Mouse (Mus musculus): ENCODE measurements around the gene Cbs. TPM values are rescaled to one million over a fixed set of nuclear protein-coding genes. Genes with fewer than 3 reads are reported as not detected.

Cbs gene
- polyA plus RNA-seq, 1 experiment = 35.0 TPM

DNA sequence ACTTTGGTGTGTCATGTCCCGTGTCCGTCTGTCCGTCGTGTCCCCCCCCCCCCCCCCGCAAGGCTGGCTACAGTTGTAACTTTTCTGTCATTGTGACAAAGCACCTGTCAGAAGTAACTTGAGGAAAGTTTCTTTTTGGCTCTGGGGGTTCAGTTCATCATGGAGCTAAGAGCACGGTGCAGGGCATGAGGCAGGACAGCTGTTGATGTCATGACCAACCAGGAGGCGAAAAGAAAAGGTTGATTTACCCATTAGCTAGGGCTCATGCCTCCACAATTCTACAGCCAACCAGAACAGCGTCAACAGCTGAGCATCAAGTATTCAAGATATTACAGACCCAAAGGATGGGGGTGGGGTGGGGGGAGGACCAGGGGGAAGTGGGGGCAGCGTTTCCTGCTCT is 31.3 kb upstream of the Cbs start:
- TF ChIP-seq POLR2A (IDR thresholded peaks at IDR 0.05; ENCODE audit: extremely low read depth, insufficient read depth, low read length) (no peak), CTCF (IDR thresholded peaks at IDR 0.05; ENCODE audit: extremely low read depth, insufficient read depth, low read length) (no peak)
- H3K4me1 ChIP-seq (ENCODE audit: control insufficient read depth, insufficient read depth, low read length) = no peaks in the 10 kb centered on the region
- H3K27ac ChIP-seq (ENCODE audit: insufficient read depth, low read length) = no peak overlapping the region
- H3K4me3 ChIP-seq (ENCODE audit: insufficient read depth, low read length) = no peak overlapping the region

DNA sequence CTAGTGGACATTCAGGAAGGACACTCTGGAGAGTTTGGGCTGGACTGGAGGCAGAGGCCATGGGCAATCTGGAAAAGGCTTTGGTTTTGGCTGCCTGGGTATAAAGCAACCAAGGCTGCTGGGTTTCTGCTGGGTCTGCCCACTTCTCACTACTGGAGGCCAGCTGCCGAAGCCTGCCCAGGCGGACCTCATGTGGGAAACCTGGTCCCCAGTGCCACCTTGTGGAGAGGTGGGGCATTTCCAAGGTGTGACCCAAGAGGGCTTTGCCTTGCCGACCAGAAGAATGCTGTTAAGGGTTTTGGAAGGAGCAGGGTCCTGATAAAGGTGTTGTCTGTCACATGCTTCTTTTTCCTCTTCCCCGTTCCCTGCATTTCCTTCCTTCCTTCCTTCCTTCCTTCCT is 27.7 kb upstream of the Cbs start:
- no peak overlapping the region for H3K4me3 ChIP-seq (ENCODE audit: insufficient read depth, low read length)
- no peaks in the 10 kb centered on the region; the same call in 1 of the 2 replicates for H3K4me1 ChIP-seq (ENCODE audit: control insufficient read depth, insufficient read depth, low read length)
- H3K27ac ChIP-seq (ENCODE audit: insufficient read depth, low read length) = no peak overlapping the region
- TF ChIP-seq CTCF (IDR thresholded peaks at IDR 0.05; ENCODE audit: extremely low read depth, insufficient read depth, low read length) = peak; percentile 83
- TF ChIP-seq POLR2A (IDR thresholded peaks at IDR 0.05; ENCODE audit: extremely low read depth, insufficient read depth, low read length) = no peak

DNA sequence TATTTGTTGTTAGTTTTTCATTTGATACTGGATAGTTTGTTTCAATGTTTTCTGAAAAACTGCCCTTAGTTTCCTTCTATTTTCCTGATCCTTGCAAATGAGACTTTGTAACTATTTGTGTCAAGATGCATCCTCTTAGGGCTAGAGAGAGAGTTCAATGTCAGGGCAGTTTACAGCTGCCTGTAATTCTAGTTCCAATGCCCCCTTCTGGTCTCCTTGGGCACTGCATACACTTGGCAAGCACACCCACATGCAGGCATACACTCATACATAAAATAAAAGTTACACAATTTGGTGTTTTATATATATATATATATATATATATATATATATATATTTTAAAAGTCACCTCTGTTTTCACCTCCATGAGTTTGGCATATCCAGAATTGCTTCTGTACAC is 25.8 kb upstream of the Cbs start:
- TF ChIP-seq CTCF (IDR thresholded peaks at IDR 0.05; ENCODE audit: extremely low read depth, insufficient read depth, low read length) = no peak
- TF ChIP-seq POLR2A (IDR thresholded peaks at IDR 0.05; ENCODE audit: extremely low read depth, insufficient read depth, low read length) = no peak
- Histone ChIP-seq H3K27ac (ENCODE audit: insufficient read depth, low read length) (no peak overlapping the region), H3K4me1 (ENCODE audit: control insufficient read depth, insufficient read depth, low read length) (no peaks in the 10 kb centered on the region; the same call in 1 of the 2 replicates), H3K4me3 (ENCODE audit: insufficient read depth, low read length) (no peak overlapping the region)

DNA sequence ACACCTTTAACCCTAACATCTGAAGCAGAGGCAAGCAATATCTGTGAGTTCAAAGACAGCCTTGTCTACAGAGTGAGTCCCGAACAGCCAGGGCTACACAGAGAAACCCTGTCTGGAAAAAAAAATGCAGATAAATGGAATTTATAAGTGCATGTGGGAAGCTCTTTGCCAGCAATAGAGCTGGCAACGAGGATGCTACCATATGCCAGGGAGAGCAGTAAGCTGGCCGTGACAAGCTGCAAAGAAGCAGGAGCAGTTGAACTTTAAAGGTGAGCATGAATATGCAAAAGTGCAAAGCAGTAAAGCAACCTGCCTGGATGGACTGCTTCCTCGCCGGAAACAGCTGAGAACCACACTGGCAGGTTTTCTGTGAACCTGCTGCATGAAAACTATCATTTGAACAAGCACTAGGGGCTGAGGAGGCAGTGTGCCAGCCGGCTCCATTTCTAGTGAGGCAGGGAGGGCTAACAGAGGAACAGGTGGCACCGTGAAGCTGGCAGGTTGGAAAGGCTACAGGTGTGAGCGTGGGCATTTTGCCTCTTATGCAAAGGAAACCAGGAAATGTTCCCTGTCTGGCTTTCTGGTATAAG is 23.7 kb upstream of the Cbs start:
- Histone ChIP-seq H3K4me3 (ENCODE audit: insufficient read depth, low read length) (no peak overlapping the region), H3K4me1 (ENCODE audit: control insufficient read depth, insufficient read depth, low read length) (peaks cover 4% of the 10 kb centered on the region; the same call in 1 of the 2 replicates), H3K27ac (ENCODE audit: insufficient read depth, low read length) (no peak overlapping the region)
- no peak for TF ChIP-seq POLR2A (IDR thresholded peaks at IDR 0.05; ENCODE audit: extremely low read depth, insufficient read depth, low read length)
- no peak for TF ChIP-seq CTCF (IDR thresholded peaks at IDR 0.05; ENCODE audit: extremely low read depth, insufficient read depth, low read length)

DNA sequence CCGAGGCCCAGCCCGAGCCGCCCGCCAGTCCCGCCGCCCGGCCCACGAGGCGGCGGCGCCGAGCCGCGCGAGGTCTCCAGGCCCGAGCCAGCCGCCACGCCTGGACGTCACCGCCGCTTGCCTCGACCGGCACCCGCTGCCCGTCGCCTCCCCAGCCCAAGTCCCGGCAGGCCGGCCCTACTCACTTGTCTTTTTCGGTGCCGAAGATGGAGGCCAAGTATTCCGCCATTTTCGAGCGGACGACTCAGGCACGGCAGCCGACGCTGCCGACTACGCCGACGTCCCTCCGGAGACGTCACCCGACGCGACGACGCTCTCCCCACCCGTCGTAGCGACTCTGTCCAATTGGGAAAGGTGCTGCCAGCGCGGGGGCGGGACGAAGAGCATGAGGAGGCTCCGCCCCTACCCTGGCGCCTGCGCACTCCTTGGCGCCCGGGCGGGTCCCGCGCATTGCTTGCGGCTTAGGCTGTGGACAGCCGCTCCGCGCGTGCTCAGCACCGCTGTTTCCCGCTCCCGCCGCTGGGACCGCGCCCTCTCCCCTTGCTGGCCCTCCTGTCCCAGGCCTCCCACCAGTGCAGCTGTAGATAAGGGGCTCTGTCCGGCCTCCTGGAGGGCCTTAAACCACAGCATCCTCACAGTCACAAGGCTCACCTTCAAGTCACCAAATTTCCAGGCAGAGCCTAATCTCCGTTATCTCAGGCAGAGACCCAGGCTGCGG is 21.6 kb upstream of the Cbs start, which contains the start of gene U2af1:
U2af1 (minus strand) TSS at position 425 of the 718 bp plus-strand sequence.
- TF ChIP-seq CTCF (IDR thresholded peaks at IDR 0.05; ENCODE audit: extremely low read depth, insufficient read depth, low read length) (no peak), POLR2A (IDR thresholded peaks at IDR 0.05; ENCODE audit: extremely low read depth, insufficient read depth, low read length) (peak; percentile 74)

DNA sequence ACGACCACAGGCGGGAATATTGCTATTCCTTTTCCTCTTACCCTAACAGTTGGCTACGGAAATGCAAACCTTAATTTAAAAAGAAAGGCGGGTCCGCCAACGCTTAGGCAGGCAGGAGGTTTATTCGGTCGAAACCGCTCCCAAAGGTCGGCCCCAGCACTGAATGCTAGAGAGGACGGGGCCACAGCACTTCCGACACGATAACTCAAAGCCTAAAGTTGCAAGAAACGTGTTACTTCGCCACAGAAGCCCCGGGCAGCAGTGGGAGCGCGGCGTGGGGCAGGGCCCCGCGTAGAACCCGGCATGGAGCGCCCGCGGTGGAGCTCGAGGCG is 21.1 kb upstream of the Cbs start:
- TF ChIP-seq CTCF (IDR thresholded peaks at IDR 0.05; ENCODE audit: extremely low read depth, insufficient read depth, low read length) = no peak
- no peak for TF ChIP-seq POLR2A (IDR thresholded peaks at IDR 0.05; ENCODE audit: extremely low read depth, insufficient read depth, low read length)
- Histone ChIP-seq H3K27ac (ENCODE audit: insufficient read depth, low read length) (no peak overlapping the region), H3K4me1 (ENCODE audit: control insufficient read depth, insufficient read depth, low read length) (peaks cover 4% of the 10 kb centered on the region; the same call in 1 of the 2 replicates), H3K4me3 (ENCODE audit: insufficient read depth, low read length) (peak overlapping the region; percentile 83)

More for the DNA sequence above, 21.6 kb upstream of the Cbs start, which contains the start of gene U2af1:
- peak within 1 kb of the TSS; percentile 63 for H3K27ac ChIP-seq (ENCODE audit: insufficient read depth, low read length)
- peak within 1 kb of the TSS; percentile 83 for H3K4me3 ChIP-seq (ENCODE audit: insufficient read depth, low read length)
- H3K4me1 ChIP-seq (ENCODE audit: control insufficient read depth, insufficient read depth, low read length) = peaks cover 4% of the 10 kb centered on the region; the same call in 1 of the 2 replicates

DNA sequence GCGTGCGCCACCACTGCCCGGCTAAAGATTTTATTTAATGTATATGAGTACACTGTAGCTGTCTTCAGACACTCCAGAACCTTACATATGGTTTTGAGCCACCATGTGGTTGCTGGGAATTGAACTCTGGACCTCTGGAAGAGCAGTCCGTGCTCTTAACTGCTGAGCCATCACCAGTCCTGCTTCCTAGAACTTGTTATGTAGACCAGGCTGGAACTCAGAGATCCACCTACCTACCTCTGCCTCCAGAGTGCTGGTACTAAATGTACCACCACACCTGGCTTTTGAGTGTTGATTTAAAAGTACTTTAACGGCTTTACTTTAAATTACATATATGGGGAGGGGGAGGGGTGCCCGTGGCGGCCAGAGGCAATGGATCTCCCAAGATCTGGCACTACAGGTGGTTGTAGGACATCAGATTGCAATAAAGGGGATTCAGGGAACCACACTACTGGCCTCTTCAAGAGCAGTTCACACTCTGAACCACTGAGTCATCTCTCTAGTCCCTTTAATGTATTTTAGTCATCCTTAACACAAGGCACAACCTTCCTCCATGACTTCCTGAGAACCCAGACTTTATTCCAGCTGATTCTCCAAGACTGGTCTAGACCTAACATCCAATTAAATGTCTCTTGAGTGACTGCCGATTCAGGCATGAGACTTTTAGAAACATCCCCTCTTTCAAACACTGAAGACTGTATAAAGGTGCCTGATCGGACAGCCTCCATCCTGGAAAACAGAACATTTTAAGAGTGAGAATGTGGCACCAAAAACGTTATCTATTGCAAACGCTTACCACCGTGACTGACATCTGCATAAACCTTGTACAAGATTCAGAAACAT is 20.3 kb upstream of the Cbs start:
- Histone ChIP-seq H3K4me3 (ENCODE audit: insufficient read depth, low read length) (peak overlapping the region; percentile 83), H3K27ac (ENCODE audit: insufficient read depth, low read length) (no peak overlapping the region), H3K4me1 (ENCODE audit: control insufficient read depth, insufficient read depth, low read length) (peaks cover 4% of the 10 kb centered on the region; the same call in 1 of the 2 replicates)
- TF ChIP-seq CTCF (IDR thresholded peaks at IDR 0.05; ENCODE audit: extremely low read depth, insufficient read depth, low read length) (no peak), POLR2A (IDR thresholded peaks at IDR 0.05; ENCODE audit: extremely low read depth, insufficient read depth, low read length) (no peak)

DNA sequence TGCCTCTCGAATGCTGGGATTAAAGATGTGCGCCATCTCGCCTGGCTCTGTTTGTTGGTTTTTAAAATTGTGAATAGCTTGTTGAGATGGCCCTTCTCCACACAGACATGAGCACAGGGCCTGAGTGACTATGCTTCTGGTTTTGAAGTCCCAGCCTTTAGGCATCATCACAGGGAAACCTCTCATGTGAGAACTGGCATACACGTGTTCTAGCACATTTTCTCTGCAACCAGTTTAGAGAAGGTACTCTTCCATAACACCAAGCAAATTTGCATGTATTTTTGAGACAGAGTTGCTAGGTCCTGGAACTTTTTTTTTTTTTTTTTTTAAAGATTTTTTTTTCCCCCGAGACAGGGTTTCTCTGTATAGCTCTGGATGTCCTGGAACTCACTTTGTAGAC is 19.6 kb upstream of the Cbs start:
- Histone ChIP-seq H3K27ac (ENCODE audit: insufficient read depth, low read length) (no peak overlapping the region), H3K4me1 (ENCODE audit: control insufficient read depth, insufficient read depth, low read length) (peaks cover 4% of the 10 kb centered on the region; the same call in 1 of the 2 replicates), H3K4me3 (ENCODE audit: insufficient read depth, low read length) (no peak overlapping the region)
- TF ChIP-seq POLR2A (IDR thresholded peaks at IDR 0.05; ENCODE audit: extremely low read depth, insufficient read depth, low read length) (no peak), CTCF (IDR thresholded peaks at IDR 0.05; ENCODE audit: extremely low read depth, insufficient read depth, low read length) (no peak)

DNA sequence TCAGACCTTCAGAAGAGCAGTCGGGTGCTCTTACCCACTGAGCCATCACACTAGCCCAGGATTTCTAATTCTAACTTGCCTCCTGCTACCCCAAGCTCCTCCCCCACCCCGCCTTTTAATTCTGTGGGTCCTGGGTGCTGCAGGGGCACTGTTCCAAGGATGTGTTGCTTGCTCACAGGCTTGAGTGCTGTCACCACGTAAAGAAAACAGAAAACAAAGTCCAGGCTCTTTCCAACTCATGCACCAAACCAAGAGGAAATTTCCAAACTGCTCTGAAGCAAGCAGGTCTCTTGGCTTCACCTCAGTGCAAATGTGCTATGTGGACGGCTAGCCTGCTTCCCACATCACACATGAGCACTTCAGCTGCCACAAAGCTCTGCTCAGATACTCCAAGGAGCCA is 18.3 kb upstream of the Cbs start:
- Histone ChIP-seq H3K27ac (ENCODE audit: insufficient read depth, low read length) (no peak overlapping the region), H3K4me3 (ENCODE audit: insufficient read depth, low read length) (no peak overlapping the region), H3K4me1 (ENCODE audit: control insufficient read depth, insufficient read depth, low read length) (peaks cover 4% of the 10 kb centered on the region; the same call in 1 of the 2 replicates)
- no peak for TF ChIP-seq CTCF (IDR thresholded peaks at IDR 0.05; ENCODE audit: extremely low read depth, insufficient read depth, low read length)
- TF ChIP-seq POLR2A (IDR thresholded peaks at IDR 0.05; ENCODE audit: extremely low read depth, insufficient read depth, low read length) = no peak
